Mouse (Mus musculus): ENCODE data around the gene Inpp5d.
A peak's percentile ranks its signal among the peaks of the same experiment; 100 is the strongest.

Inpp5d gene

GRCm38 (mm10) chr1:87620211-87620668 lies at the start of gene Inpp5d:
Gene Inpp5d, plus strand, starts transcription at chr1:87620312.
- no peak for DNase-seq (ENCODE audit: low spot score)

GRCm38 (mm10) chr1:87573261-87573660 lies 46.9 kb upstream of the Inpp5d start:
- DNase-seq (ENCODE audit: low spot score), result no peak

- no peak for DNase-seq (ENCODE audit: low spot score)
Measured at GRCm38 (mm10) chr1:87573800-87574215, 46.3 kb upstream of the Inpp5d start, which contains the start of gene Ngef. Gene Ngef, minus strand, starts transcription at chr1:87573870.

GRCm38 (mm10) chr1:87574353-87574752 lies 45.8 kb upstream of the Inpp5d start:
- no peak for DNase-seq (ENCODE audit: low spot score)

- DNase-seq (ENCODE audit: low spot score), result no peak
Measured at GRCm38 (mm10) chr1:87574785-87575184, 45.3 kb upstream of the Inpp5d start.

GRCm38 (mm10) chr1:87578965-87579364 lies 41.1 kb upstream of the Inpp5d start:
- no peak for DNase-seq (ENCODE audit: low spot score)

GRCm38 (mm10) chr1:87580824-87581223 lies 39.3 kb upstream of the Inpp5d start:
- DNase-seq (ENCODE audit: low spot score), result no peak

GRCm38 (mm10) chr1:87589162-87589561 lies 30.9 kb upstream of the Inpp5d start:
- DNase-seq (ENCODE audit: low spot score), result no peak

- DNase-seq (ENCODE audit: low spot score), result no peak
Measured at GRCm38 (mm10) chr1:87589980-87590379, 30.1 kb upstream of the Inpp5d start.

GRCm38 (mm10) chr1:87594261-87594660 lies 25.9 kb upstream of the Inpp5d start:
- DNase-seq (ENCODE audit: low spot score), result peak; percentile 13

- DNase-seq (ENCODE audit: low spot score), result no peak
Measured at GRCm38 (mm10) chr1:87594671-87595070, 25.4 kb upstream of the Inpp5d start.

- DNase-seq (ENCODE audit: low spot score), result no peak
Measured at GRCm38 (mm10) chr1:87600533-87600932, 19.6 kb upstream of the Inpp5d start.

- no peak for DNase-seq (ENCODE audit: low spot score)
Measured at GRCm38 (mm10) chr1:87601801-87602200, 18.3 kb upstream of the Inpp5d start.

GRCm38 (mm10) chr1:87603389-87603788 lies 16.7 kb upstream of the Inpp5d start:
- no peak for DNase-seq (ENCODE audit: low spot score)

- DNase-seq (ENCODE audit: low spot score), result no peak
Measured at GRCm38 (mm10) chr1:87605296-87605695, 14.8 kb upstream of the Inpp5d start.

- DNase-seq (ENCODE audit: low spot score), result peak; percentile 42
Measured at GRCm38 (mm10) chr1:87607385-87608091, 12.6 kb upstream of the Inpp5d start.

- no peak for DNase-seq (ENCODE audit: low spot score)
Measured at GRCm38 (mm10) chr1:87608416-87609046, 11.6 kb upstream of the Inpp5d start.

GRCm38 (mm10) chr1:87614576-87615295 lies 5.4 kb upstream of the Inpp5d start:
- DNase-seq (ENCODE audit: low spot score), result no peak

- no peak for DNase-seq (ENCODE audit: low spot score)
Measured at GRCm38 (mm10) chr1:87620693-87621092, 581 bp downstream of the Inpp5d start.

- no peak for DNase-seq (ENCODE audit: low spot score)
Measured at GRCm38 (mm10) chr1:87621146-87621857, 1.2 kb downstream of the Inpp5d start.

GRCm38 (mm10) chr1:87621858-87622279 lies 1.8 kb downstream of the Inpp5d start:
- DNase-seq (ENCODE audit: low spot score), result no peak
